Mouse (Mus musculus): ENCODE data around the gene Myh6. TPM values are rescaled to one million over a fixed set of nuclear protein-coding genes. Genes with fewer than 3 reads are reported as not detected.
"Not testable (repeated sequence)": the region's sequence is repeated elsewhere in the genome, so short reads cannot be mapped to it uniquely, and the experiment has no call there.

The Myh6 gene
- polyA plus RNA-seq, 1 experiment from 2014 or later, result 179 TPM

GRCm38 (mm10) chr14:54953664-54954206 lies 13.0 kb downstream of the Myh6 start:
- Histone ChIP-seq H3K36me3 (ENCODE audit: control insufficient read depth, insufficient read depth, low read length) (no peaks in the 10 kb centered on the region), H3K4me1 (replicated peaks; ENCODE audit: control insufficient read depth, insufficient read depth, low read length) (no peaks in the 10 kb centered on the region), H3K27ac (ENCODE audit: low read length) (no peak overlapping the region), H3K4me3 (ENCODE audit: low read length) (no peak overlapping the region), H3K27me3 (ENCODE audit: control insufficient read depth, insufficient read depth, low read depth, low read length) (no peaks in the 10 kb centered on the region), H3K4me2 (ENCODE audit: low read depth, low read length) (no peak overlapping the region), H3K9me3 (ENCODE audit: control insufficient read depth, low read length) (no peaks in the 10 kb centered on the region), H3K9ac (ENCODE audit: low read length) (no peak overlapping the region)
- ATAC-seq (ENCODE audit: low read depth), result no peak
- WGBS, result 81% methylated on average over 8 of the region's 8 CpGs

GRCm38 (mm10) chr14:54951587-54951986 lies 15.1 kb downstream of the Myh6 start:
- Histone ChIP-seq H3K9ac (ENCODE audit: low read length) (no peak overlapping the region), H3K27ac (ENCODE audit: low read length) (no peak overlapping the region), H3K4me2 (ENCODE audit: low read depth, low read length) (no peak overlapping the region), H3K36me3 (ENCODE audit: control insufficient read depth, insufficient read depth, low read length) (no peaks in the 10 kb centered on the region), H3K27me3 (ENCODE audit: control insufficient read depth, insufficient read depth, low read depth, low read length) (no peaks in the 10 kb centered on the region), H3K4me3 (ENCODE audit: low read length) (no peak overlapping the region), H3K4me1 (replicated peaks; ENCODE audit: control insufficient read depth, insufficient read depth, low read length) (no peaks in the 10 kb centered on the region), H3K9me3 (ENCODE audit: control insufficient read depth, low read length) (no peaks in the 10 kb centered on the region)
- 87% methylated on average over 6 of the region's 6 CpGs for WGBS
- ATAC-seq (ENCODE audit: low read depth), result no peak

GRCm38 (mm10) chr14:54950493-54950892 lies 16.2 kb downstream of the Myh6 start:
- no peak overlapping the region for H3K4me3 ChIP-seq (ENCODE audit: low read length)
- no peak overlapping the region for H3K9ac ChIP-seq (ENCODE audit: low read length)
- no peaks in the 10 kb centered on the region for H3K36me3 ChIP-seq (ENCODE audit: control insufficient read depth, insufficient read depth, low read length)
- no peaks in the 10 kb centered on the region for H3K4me1 ChIP-seq (replicated peaks; ENCODE audit: control insufficient read depth, insufficient read depth, low read length)
- no peaks in the 10 kb centered on the region for H3K9me3 ChIP-seq (ENCODE audit: control insufficient read depth, low read length)
- no peak for ATAC-seq (ENCODE audit: low read depth)
- WGBS, result 57% methylated on average over 12 of the region's 12 CpGs
- H3K27ac ChIP-seq (ENCODE audit: low read length), result no peak overlapping the region
- H3K4me2 ChIP-seq (ENCODE audit: low read depth, low read length), result no peak overlapping the region
- H3K27me3 ChIP-seq (ENCODE audit: control insufficient read depth, insufficient read depth, low read depth, low read length), result no peaks in the 10 kb centered on the region

- WGBS, result 77% methylated on average over 9 of the region's 9 CpGs
- Histone ChIP-seq H3K4me2 (ENCODE audit: low read depth, low read length) (no peak overlapping the region), H3K27me3 (ENCODE audit: control insufficient read depth, insufficient read depth, low read depth, low read length) (no peaks in the 10 kb centered on the region), H3K4me1 (replicated peaks; ENCODE audit: control insufficient read depth, insufficient read depth, low read length) (no peaks in the 10 kb centered on the region), H3K9me3 (ENCODE audit: control insufficient read depth, low read length) (no peaks in the 10 kb centered on the region), H3K27ac (ENCODE audit: low read length) (no peak overlapping the region), H3K4me3 (ENCODE audit: low read length) (no peak overlapping the region), H3K36me3 (ENCODE audit: control insufficient read depth, insufficient read depth, low read length) (no peaks in the 10 kb centered on the region), H3K9ac (ENCODE audit: low read length) (no peak overlapping the region)
- 0 out of 2 replicates have a peak, but pooled peaks have one; percentile 2 for ATAC-seq (ENCODE audit: low read depth)
These were observed 17.9 kb downstream of the Myh6 start for GRCm38 (mm10) chr14:54948781-54949180.

GRCm38 (mm10) chr14:54947008-54947407 lies 19.7 kb downstream of the Myh6 start:
- not testable (repeated sequence) for H3K27ac ChIP-seq (ENCODE audit: low read length); H3K9me3 ChIP-seq (ENCODE audit: control insufficient read depth, low read length); H3K9ac ChIP-seq (ENCODE audit: low read length); H3K4me1 ChIP-seq (replicated peaks; ENCODE audit: control insufficient read depth, insufficient read depth, low read length); H3K4me2 ChIP-seq (ENCODE audit: low read depth, low read length); ATAC-seq (ENCODE audit: low read depth); H3K36me3 ChIP-seq (ENCODE audit: control insufficient read depth, insufficient read depth, low read length); H3K27me3 ChIP-seq (ENCODE audit: control insufficient read depth, insufficient read depth, low read depth, low read length); H3K4me3 ChIP-seq (ENCODE audit: low read length)
- WGBS, result 79% methylated on average over 7 of the region's 11 CpGs

- WGBS, result 74% methylated on average over 19 of the region's 19 CpGs
- H3K9ac ChIP-seq (ENCODE audit: low read length), result no peak overlapping the region
- no peaks in the 10 kb centered on the region for H3K4me1 ChIP-seq (replicated peaks; ENCODE audit: control insufficient read depth, insufficient read depth, low read length)
- H3K4me2 ChIP-seq (ENCODE audit: low read depth, low read length), result no peak overlapping the region
- H3K4me3 ChIP-seq (ENCODE audit: low read length), result no peak overlapping the region
- H3K9me3 ChIP-seq (ENCODE audit: control insufficient read depth, low read length), result no peaks in the 10 kb centered on the region
- H3K27me3 ChIP-seq (ENCODE audit: control insufficient read depth, insufficient read depth, low read depth, low read length), result no peaks in the 10 kb centered on the region
- H3K36me3 ChIP-seq (ENCODE audit: control insufficient read depth, insufficient read depth, low read length), result no peaks in the 10 kb centered on the region
- no peak overlapping the region for H3K27ac ChIP-seq (ENCODE audit: low read length)
- no peak for ATAC-seq (ENCODE audit: low read depth)
These were observed 20.6 kb downstream of the Myh6 start for GRCm38 (mm10) chr14:54945975-54946704.

GRCm38 (mm10) chr14:54944939-54945338 lies 21.8 kb downstream of the Myh6 start:
- H3K4me2 ChIP-seq (ENCODE audit: low read depth, low read length), result no peak overlapping the region
- H3K36me3 ChIP-seq (ENCODE audit: control insufficient read depth, insufficient read depth, low read length), result no peaks in the 10 kb centered on the region
- 44% methylated on average over 2 of the region's 2 CpGs for WGBS
- no peaks in the 10 kb centered on the region; the same call in 1 of the 2 replicates for H3K4me1 ChIP-seq (replicated peaks; ENCODE audit: control insufficient read depth, insufficient read depth, low read length)
- H3K9ac ChIP-seq (ENCODE audit: low read length), result no peak overlapping the region
- no peak overlapping the region for H3K4me3 ChIP-seq (ENCODE audit: low read length)
- ATAC-seq (ENCODE audit: low read depth), result no peak
- H3K27me3 ChIP-seq (ENCODE audit: control insufficient read depth, insufficient read depth, low read depth, low read length), result no peaks in the 10 kb centered on the region
- H3K9me3 ChIP-seq (ENCODE audit: control insufficient read depth, low read length), result no peaks in the 10 kb centered on the region
- H3K27ac ChIP-seq (ENCODE audit: low read length), result no peak overlapping the region

- Histone ChIP-seq H3K27me3 (ENCODE audit: control insufficient read depth, insufficient read depth, low read depth, low read length) (no peaks in the 10 kb centered on the region), H3K9ac (ENCODE audit: low read length) (no peak overlapping the region), H3K4me3 (ENCODE audit: low read length) (no peak overlapping the region), H3K9me3 (ENCODE audit: control insufficient read depth, low read length) (no peaks in the 10 kb centered on the region), H3K36me3 (ENCODE audit: control insufficient read depth, insufficient read depth, low read length) (no peaks in the 10 kb centered on the region), H3K27ac (ENCODE audit: low read length) (no peak overlapping the region), H3K4me1 (replicated peaks; ENCODE audit: control insufficient read depth, insufficient read depth, low read length) (no peaks in the 10 kb centered on the region; the same call in 1 of the 2 replicates), H3K4me2 (ENCODE audit: low read depth, low read length) (no peak overlapping the region)
- WGBS, result 93% methylated on average over 7 of the region's 7 CpGs
- no peak for ATAC-seq (ENCODE audit: low read depth)
These were observed 22.8 kb downstream of the Myh6 start for GRCm38 (mm10) chr14:54943971-54944370.

- no peaks in the 10 kb centered on the region; the same call in 1 of the 2 replicates for H3K4me1 ChIP-seq (replicated peaks; ENCODE audit: control insufficient read depth, insufficient read depth, low read length)
- no peaks in the 10 kb centered on the region for H3K36me3 ChIP-seq (ENCODE audit: control insufficient read depth, insufficient read depth, low read length)
- H3K9me3 ChIP-seq (ENCODE audit: control insufficient read depth, low read length), result no peaks in the 10 kb centered on the region
- ATAC-seq (ENCODE audit: low read depth), result no peak
- H3K4me2 ChIP-seq (ENCODE audit: low read depth, low read length), result no peak overlapping the region
- H3K27me3 ChIP-seq (ENCODE audit: control insufficient read depth, insufficient read depth, low read depth, low read length), result no peaks in the 10 kb centered on the region
- H3K27ac ChIP-seq (ENCODE audit: low read length), result no peak overlapping the region
- H3K9ac ChIP-seq (ENCODE audit: low read length), result no peak overlapping the region
- no peak overlapping the region for H3K4me3 ChIP-seq (ENCODE audit: low read length)
- 81% methylated on average over 8 of the region's 8 CpGs for WGBS
These were observed 24.2 kb downstream of the Myh6 start for GRCm38 (mm10) chr14:54942479-54942878.

Measured in lung, embryonic 16.5 days (tissue).